Mouse (Mus musculus) limb, embryonic 15.5 days (tissue): ENCODE results near the gene Ikzf1. TPM values are rescaled to one million over a fixed set of nuclear protein-coding genes. Genes with fewer than 3 reads are reported as not detected.

Experiments used
- ATAC-seq: fragments of 200-750 bp; cut with Nextera tagmentation; 2 replicates; pipeline ENCODE4 v1.8.0; 2017; ENCODE audit warnings: low read depth, moderate TSS enrichment; ENCODE audit not compliant: insufficient number of reproducible peaks, low FRiP score, low TSS enrichment
- H3K27ac ChIP-seq: fragments of 300-500 bp; sonication (generic); 2 replicates; pipeline ENCODE4 v1.5.1; 2015; ENCODE audit warnings: moderate library complexity, mild to moderate bottlenecking, inconsistent platforms
- H3K27me3 ChIP-seq: fragments of 300-500 bp; sonication (generic); 2 replicates; pipeline ENCODE4 v1.6.1; 2015; ENCODE audit warnings: inconsistent platforms
- H3K36me3 ChIP-seq: fragments of 300-500 bp; sonication (generic); 2 replicates; pipeline ENCODE4 v1.6.1; 2015; ENCODE audit warnings: inconsistent platforms
- H3K4me1 ChIP-seq: fragments of 300-500 bp; sonication (generic); 2 replicates; pipeline ENCODE4 v1.6.1; 2015; ENCODE audit warnings: inconsistent platforms
- H3K4me2 ChIP-seq: fragments of 300-500 bp; sonication (generic); 2 replicates; pipeline ENCODE4 v1.6.1; 2015; ENCODE audit warnings: mild to moderate bottlenecking, inconsistent platforms
- H3K4me3 ChIP-seq: fragments of 300-500 bp; sonication (generic); 2 replicates; pipeline ENCODE4 v1.5.1; 2015; ENCODE audit warnings: mild to moderate bottlenecking, inconsistent platforms
- H3K9ac ChIP-seq: fragments of 300-500 bp; sonication (generic); 2 replicates; pipeline ENCODE4 v1.6.1; 2015; ENCODE audit warnings: inconsistent platforms
- H3K9me3 ChIP-seq: fragments of 300-500 bp; sonication (generic); 2 replicates; pipeline ENCODE4 v1.6.1; 2016; ENCODE audit warnings: inconsistent platforms
- WGBS: fragments of 180-500 bp; shearing (Covaris S2); methylation state at CpG from one replicate; pipeline ENCODE4 v1.1.7; 2015; 5-methylcytosine and 5-hydroxymethylcytosine counted together
- polyA plus RNA-seq: library from polyadenylated mRNA; unstranded; fragments of >200 nt; fragmentation: Nextera tagmentation; extraction: Ambion mirVana; gene quantifications from 2 replicates; pipeline ENCODE4 v1.2.1, GENCODE M21; 2015

The Ikzf1 gene
- polyA plus RNA-seq, 1 experiment from 2014 or later: 2.5 TPM

GRCm38 (mm10) chr11:11711748-11712147 lies 26.9 kb downstream of the Ikzf1 start:
- Histone ChIP-seq H3K4me3 (no peak overlapping the region), H3K4me1 (no peaks in the 10 kb centered on the region), H3K9me3 (no peaks in the 10 kb centered on the region), H3K36me3 (no peaks in the 10 kb centered on the region), H3K4me2 (no peak overlapping the region), H3K27ac (no peak overlapping the region), H3K27me3 (no peaks in the 10 kb centered on the region), H3K9ac (no peak overlapping the region)
- ATAC-seq: no peak
- 55% methylated on average over 7 of the region's 7 CpGs for WGBS

- no peak overlapping the region for H3K9ac ChIP-seq
- no peak overlapping the region for H3K4me3 ChIP-seq
- no peaks in the 10 kb centered on the region for H3K9me3 ChIP-seq
- H3K36me3 ChIP-seq: no peaks in the 10 kb centered on the region
- 72% methylated on average over 2 of the region's 2 CpGs for WGBS
- no peak overlapping the region for H3K27ac ChIP-seq
- H3K4me2 ChIP-seq: no peak overlapping the region
- H3K27me3 ChIP-seq: no peaks in the 10 kb centered on the region
- ATAC-seq: no peak
- H3K4me1 ChIP-seq: no peaks in the 10 kb centered on the region
These were observed 29.9 kb downstream of the Ikzf1 start for GRCm38 (mm10) chr11:11714676-11715075.

GRCm38 (mm10) chr11:11715963-11716691 lies 31.3 kb downstream of the Ikzf1 start:
- Histone ChIP-seq H3K36me3 (no peaks in the 10 kb centered on the region), H3K27me3 (no peaks in the 10 kb centered on the region), H3K27ac (no peak overlapping the region), H3K4me1 (no peaks in the 10 kb centered on the region), H3K9ac (no peak overlapping the region), H3K4me2 (no peak overlapping the region), H3K4me3 (no peak overlapping the region), H3K9me3 (no peaks in the 10 kb centered on the region)
- ATAC-seq: no peak
- 86% methylated on average over 7 of the region's 7 CpGs for WGBS

- ATAC-seq: no peak
- WGBS: 79% methylated on average over 2 of the region's 2 CpGs
- Histone ChIP-seq H3K9ac (no peak overlapping the region), H3K27ac (no peak overlapping the region), H3K36me3 (no peaks in the 10 kb centered on the region), H3K4me2 (no peak overlapping the region), H3K4me1 (no peaks in the 10 kb centered on the region), H3K9me3 (no peaks in the 10 kb centered on the region), H3K4me3 (no peak overlapping the region), H3K27me3 (no peaks in the 10 kb centered on the region)
These were observed 31.9 kb downstream of the Ikzf1 start for GRCm38 (mm10) chr11:11716692-11717037.

- WGBS: 67% methylated on average over 4 of the region's 4 CpGs
- Histone ChIP-seq H3K36me3 (no peaks in the 10 kb centered on the region), H3K4me3 (no peak overlapping the region), H3K4me2 (no peak overlapping the region), H3K9ac (no peak overlapping the region), H3K9me3 (no peaks in the 10 kb centered on the region), H3K27ac (no peak overlapping the region), H3K27me3 (no peaks in the 10 kb centered on the region), H3K4me1 (no peaks in the 10 kb centered on the region)
- ATAC-seq: no peak
These were observed 32.9 kb downstream of the Ikzf1 start for GRCm38 (mm10) chr11:11717606-11718167.

GRCm38 (mm10) chr11:11719748-11720147 lies 34.9 kb downstream of the Ikzf1 start:
- H3K4me3 ChIP-seq: no peak overlapping the region
- H3K36me3 ChIP-seq: no peaks in the 10 kb centered on the region
- no peak for ATAC-seq
- H3K9me3 ChIP-seq: no peaks in the 10 kb centered on the region
- H3K27ac ChIP-seq: no peak overlapping the region
- H3K4me1 ChIP-seq: no peaks in the 10 kb centered on the region
- no peak overlapping the region for H3K9ac ChIP-seq
- H3K4me2 ChIP-seq: no peak overlapping the region
- 78% methylated on average over 5 of the region's 5 CpGs for WGBS
- no peaks in the 10 kb centered on the region for H3K27me3 ChIP-seq

- Histone ChIP-seq H3K4me1 (no peaks in the 10 kb centered on the region), H3K4me2 (no peak overlapping the region), H3K27ac (no peak overlapping the region), H3K9me3 (no peaks in the 10 kb centered on the region), H3K27me3 (no peaks in the 10 kb centered on the region), H3K4me3 (no peak overlapping the region), H3K9ac (no peak overlapping the region), H3K36me3 (no peaks in the 10 kb centered on the region)
- no peak for ATAC-seq
- 81% methylated on average over 11 of the region's 11 CpGs for WGBS
These were observed 40.6 kb downstream of the Ikzf1 start for GRCm38 (mm10) chr11:11725252-11725875.

GRCm38 (mm10) chr11:11725876-11726525 lies 41.2 kb downstream of the Ikzf1 start:
- WGBS: 77% methylated on average over 5 of the region's 5 CpGs
- H3K4me2 ChIP-seq: no peak overlapping the region
- no peak overlapping the region for H3K27ac ChIP-seq
- no peak for ATAC-seq
- H3K27me3 ChIP-seq: no peaks in the 10 kb centered on the region
- no peak overlapping the region for H3K4me3 ChIP-seq
- H3K9ac ChIP-seq: no peak overlapping the region
- H3K36me3 ChIP-seq: no peaks in the 10 kb centered on the region
- no peaks in the 10 kb centered on the region for H3K4me1 ChIP-seq
- H3K9me3 ChIP-seq: no peaks in the 10 kb centered on the region

GRCm38 (mm10) chr11:11726807-11727276 lies 42.0 kb downstream of the Ikzf1 start:
- H3K4me1 ChIP-seq: no peaks in the 10 kb centered on the region
- no peak overlapping the region for H3K27ac ChIP-seq
- ATAC-seq: no peak
- no peak overlapping the region for H3K9ac ChIP-seq
- H3K4me3 ChIP-seq: no peak overlapping the region
- H3K9me3 ChIP-seq: no peaks in the 10 kb centered on the region
- 80% methylated on average over 4 of the region's 4 CpGs for WGBS
- H3K36me3 ChIP-seq: no peaks in the 10 kb centered on the region
- H3K27me3 ChIP-seq: no peaks in the 10 kb centered on the region
- H3K4me2 ChIP-seq: no peak overlapping the region

- no peak for ATAC-seq
- Histone ChIP-seq H3K27ac (no peak overlapping the region), H3K4me2 (no peak overlapping the region), H3K36me3 (no peaks in the 10 kb centered on the region), H3K9me3 (no peaks in the 10 kb centered on the region), H3K9ac (no peak overlapping the region), H3K4me3 (no peak overlapping the region), H3K4me1 (no peaks in the 10 kb centered on the region), H3K27me3 (no peaks in the 10 kb centered on the region)
- 89% methylated on average over 10 of the region's 10 CpGs for WGBS
These were observed 43.2 kb downstream of the Ikzf1 start for GRCm38 (mm10) chr11:11727936-11728556.

GRCm38 (mm10) chr11:11729216-11729615 lies 44.4 kb downstream of the Ikzf1 start:
- no peaks in the 10 kb centered on the region for H3K36me3 ChIP-seq
- no peaks in the 10 kb centered on the region for H3K27me3 ChIP-seq
- WGBS: 82% methylated on average over 6 of the region's 6 CpGs
- no peak overlapping the region for H3K9ac ChIP-seq
- H3K9me3 ChIP-seq: no peaks in the 10 kb centered on the region
- H3K4me2 ChIP-seq: no peak overlapping the region
- no peak overlapping the region for H3K4me3 ChIP-seq
- H3K27ac ChIP-seq: no peak overlapping the region
- ATAC-seq: no peak
- H3K4me1 ChIP-seq: no peaks in the 10 kb centered on the region

GRCm38 (mm10) chr11:11730062-11730461 lies 45.3 kb downstream of the Ikzf1 start:
- Histone ChIP-seq H3K27ac (no peak overlapping the region), H3K27me3 (no peaks in the 10 kb centered on the region), H3K4me2 (no peak overlapping the region), H3K9ac (no peak overlapping the region), H3K36me3 (no peaks in the 10 kb centered on the region), H3K4me3 (no peak overlapping the region), H3K9me3 (no peaks in the 10 kb centered on the region), H3K4me1 (no peaks in the 10 kb centered on the region)
- no peak for ATAC-seq
- 75% methylated on average over 1 of the region's 1 CpGs for WGBS
